Mouse (Mus musculus): Measurements from ENCODE around the gene Ripor3.

- TF ChIP-seq POLR2A (IDR thresholded peaks at IDR 0.05; ENCODE audit: insufficient read length, low read depth) (no peak), MYOD1 (IDR thresholded peaks at IDR 0.05; ENCODE audit: control insufficient read depth in 1 of 3, insufficient read length in 2 of 3, low read depth in 2 of 3) (no peak), CEBPB (IDR thresholded peaks at IDR 0.05; ENCODE audit: insufficient read depth, poor library complexity, severe bottlenecking) (no peak)
These were observed 30.0 kb downstream of the Ripor3 start for GRCm38 (mm10) chr2:167980391-167980790.
